Mouse (Mus musculus): ENCODE measurements at regions not wholly inside any gene's neighbourhood (a gene's known extent, or its start where the extent isn't known, plus 50 kb on each side); places are given as distances from the start of the nearest gene placed in this dataset.

- peak; percentile 51 for DNase-seq (ENCODE audit: low spot score)
Measured at GRCm38 (mm10) chr10:95622879-95623517, 50.3 kb downstream of the Anapc15-ps start.

GRCm38 (mm10) chr10:95620796-95621195, 52.5 kb downstream of the Anapc15-ps start:
- DNase-seq (ENCODE audit: low spot score) = no peak

- DNase-seq (ENCODE audit: low spot score) = no peak
Measured at GRCm38 (mm10) chr10:95619601-95620000, 53.6 kb downstream of the Anapc15-ps start.

- DNase-seq (ENCODE audit: low spot score) = no peak
Measured at GRCm38 (mm10) chr10:95618451-95619079, 54.6 kb upstream of the Nudt4 start.

GRCm38 (mm10) chr10:95616821-95617220, 52.9 kb upstream of the Nudt4 start:
- DNase-seq (ENCODE audit: low spot score) = no peak

- DNase-seq (ENCODE audit: low spot score) = no peak
Measured at GRCm38 (mm10) chr10:95615849-95616650, 52.1 kb upstream of the Nudt4 start.

All from adipocyte (in vitro differentiated cells).